Mouse (Mus musculus): ENCODE results near the gene Tgfb1i1. TPM values are rescaled to one million over a fixed set of nuclear protein-coding genes. Genes with fewer than 3 reads are reported as not detected.

Tgfb1i1 gene
- polyA plus RNA-seq, 1 experiment from 2014 or later = 11.9 TPM

GRCm38 (mm10) chr7:128267813-128268212, 21.2 kb downstream of the Tgfb1i1 start:
- no peak overlapping the region for H3K9ac ChIP-seq (ENCODE audit: low read depth, low read length)
- H3K27me3 ChIP-seq (ENCODE audit: control insufficient read depth, insufficient read depth, low read depth, low read length) = peaks cover 8% of the 10 kb centered on the region; the same call in 1 of the 2 replicates
- H3K36me3 ChIP-seq (ENCODE audit: control insufficient read depth, insufficient read depth) = peaks cover 15% of the 10 kb centered on the region
- no peak for ATAC-seq (ENCODE audit: low read depth)
- no peaks in the 10 kb centered on the region for H3K9me3 ChIP-seq (replicated peaks; ENCODE audit: control insufficient read depth, low read length)
- 80% methylated on average over 7 of the region's 7 CpGs for WGBS (ENCODE audit: insufficient replicate concordance)
- H3K4me2 ChIP-seq (ENCODE audit: low read depth, low read length) = no peak overlapping the region
- peaks cover 20% of the 10 kb centered on the region for H3K4me1 ChIP-seq (ENCODE audit: control insufficient read depth, low read depth, low read length)
- H3K27ac ChIP-seq (ENCODE audit: low read length) = no peak overlapping the region
- no peak overlapping the region for H3K4me3 ChIP-seq (ENCODE audit: low read depth, low read length)

- peaks cover 7% of the 10 kb centered on the region; the same call in 1 of the 2 replicates for H3K27me3 ChIP-seq (ENCODE audit: control insufficient read depth, insufficient read depth, low read depth, low read length)
- 22% methylated on average over 13 of the region's 13 CpGs for WGBS (ENCODE audit: insufficient replicate concordance)
- H3K27ac ChIP-seq (ENCODE audit: low read length) = peak overlapping the region; percentile 71
- peak; percentile 99 for ATAC-seq (ENCODE audit: low read depth)
- H3K9me3 ChIP-seq (replicated peaks; ENCODE audit: control insufficient read depth, low read length) = no peaks in the 10 kb centered on the region
- H3K4me1 ChIP-seq (ENCODE audit: control insufficient read depth, low read depth, low read length) = peaks cover 20% of the 10 kb centered on the region
- H3K9ac ChIP-seq (ENCODE audit: low read depth, low read length) = peak overlapping the region; percentile 40
- peak overlapping the region; percentile 47 for H3K4me2 ChIP-seq (ENCODE audit: low read depth, low read length)
- H3K4me3 ChIP-seq (ENCODE audit: low read depth, low read length) = peak overlapping the region; percentile 5; the same call in 1 of the 2 replicates
- peaks cover 38% of the 10 kb centered on the region for H3K36me3 ChIP-seq (ENCODE audit: control insufficient read depth, insufficient read depth)
Observed at GRCm38 (mm10) chr7:128270431-128270850, 23.8 kb downstream of the Tgfb1i1 start.

DNA sequence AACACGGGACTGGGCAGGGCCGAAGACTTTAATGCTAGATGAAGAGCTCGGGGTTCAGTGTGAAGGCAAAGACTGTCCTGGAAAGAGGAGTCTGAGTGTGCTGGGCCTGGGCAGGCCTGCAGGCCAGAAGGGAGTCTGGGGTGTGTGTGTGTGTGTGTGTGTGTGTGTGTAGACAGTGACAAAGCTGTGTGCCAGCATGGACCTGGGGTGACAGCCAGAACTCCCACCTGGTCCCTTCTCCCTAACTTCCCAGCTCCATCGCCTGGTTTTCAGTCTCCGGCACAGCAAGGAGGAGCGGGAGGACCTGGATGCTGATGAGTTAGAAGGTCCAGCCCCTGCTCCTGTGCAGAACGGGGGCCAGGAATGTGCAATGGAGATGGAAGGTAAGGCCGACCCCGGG, 24.9 kb downstream of the Tgfb1i1 start:
- H3K27me3 ChIP-seq (ENCODE audit: control insufficient read depth, insufficient read depth, low read depth, low read length) = no peaks in the 10 kb centered on the region
- no peak overlapping the region for H3K4me3 ChIP-seq (ENCODE audit: low read depth, low read length)
- no peak overlapping the region for H3K9ac ChIP-seq (ENCODE audit: low read depth, low read length)
- no peak overlapping the region for H3K27ac ChIP-seq (ENCODE audit: low read length)
- 97% methylated on average over 9 of the region's 9 CpGs for WGBS (ENCODE audit: insufficient replicate concordance)
- H3K36me3 ChIP-seq (ENCODE audit: control insufficient read depth, insufficient read depth) = peaks cover 48% of the 10 kb centered on the region
- H3K4me1 ChIP-seq (ENCODE audit: control insufficient read depth, low read depth, low read length) = peaks cover 20% of the 10 kb centered on the region
- no peak for ATAC-seq (ENCODE audit: low read depth)
- no peaks in the 10 kb centered on the region for H3K9me3 ChIP-seq (replicated peaks; ENCODE audit: control insufficient read depth, low read length)
- H3K4me2 ChIP-seq (ENCODE audit: low read depth, low read length) = no peak overlapping the region

DNA sequence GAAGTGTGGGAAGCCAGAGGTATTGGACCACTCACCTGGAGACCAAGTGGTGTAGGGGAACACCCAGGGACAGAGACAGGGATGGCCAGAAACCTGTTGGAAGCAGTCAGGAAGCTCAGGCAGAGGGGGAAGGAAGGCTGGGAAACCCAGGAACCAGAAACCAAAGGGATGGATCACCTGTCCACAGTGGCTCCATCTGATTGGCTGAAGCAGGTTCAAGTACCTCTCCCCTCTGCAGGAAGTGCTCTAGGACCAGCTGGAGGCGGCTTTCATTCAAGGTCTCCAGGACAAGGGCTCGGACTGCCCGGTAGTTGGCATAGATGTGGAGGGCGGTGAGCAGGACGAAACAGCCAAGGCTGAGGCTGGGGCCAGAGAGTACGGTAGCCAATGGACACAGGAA, 29.4 kb downstream of the Tgfb1i1 start:
- Histone ChIP-seq H3K27me3 (ENCODE audit: control insufficient read depth, insufficient read depth, low read depth, low read length) (no peaks in the 10 kb centered on the region), H3K9me3 (replicated peaks; ENCODE audit: control insufficient read depth, low read length) (no peaks in the 10 kb centered on the region), H3K4me3 (ENCODE audit: low read depth, low read length) (no peak overlapping the region), H3K4me2 (ENCODE audit: low read depth, low read length) (no peak overlapping the region), H3K27ac (ENCODE audit: low read length) (no peak overlapping the region), H3K36me3 (ENCODE audit: control insufficient read depth, insufficient read depth) (peaks cover 82% of the 10 kb centered on the region), H3K4me1 (ENCODE audit: control insufficient read depth, low read depth, low read length) (peaks cover 16% of the 10 kb centered on the region), H3K9ac (ENCODE audit: low read depth, low read length) (no peak overlapping the region)
- 88% methylated on average over 6 of the region's 6 CpGs for WGBS (ENCODE audit: insufficient replicate concordance)
- ATAC-seq (ENCODE audit: low read depth) = no peak

DNA sequence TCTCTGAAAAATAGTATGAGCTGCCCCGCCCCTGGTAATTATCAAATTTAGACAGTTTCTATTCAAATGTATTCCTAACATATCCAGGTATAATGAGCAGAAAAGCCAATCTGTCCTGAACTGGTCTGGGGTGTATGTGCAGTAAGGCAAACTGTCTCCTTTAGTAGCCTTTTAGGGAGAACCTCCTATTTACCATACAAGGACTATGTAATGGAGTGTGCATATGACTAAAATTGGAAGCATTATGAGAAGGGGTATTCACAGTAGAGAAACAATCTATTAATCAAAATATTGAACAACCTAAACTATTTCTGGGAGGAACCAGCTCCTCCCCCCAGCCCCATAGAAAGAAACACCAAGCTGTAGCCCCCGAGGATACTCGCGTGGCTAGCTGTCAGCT, 33.1 kb downstream of the Tgfb1i1 start:
- Histone ChIP-seq H3K4me1 (ENCODE audit: control insufficient read depth, low read depth, low read length) (peaks cover 15% of the 10 kb centered on the region), H3K4me3 (ENCODE audit: low read depth, low read length) (no peak overlapping the region), H3K9me3 (replicated peaks; ENCODE audit: control insufficient read depth, low read length) (no peaks in the 10 kb centered on the region), H3K4me2 (ENCODE audit: low read depth, low read length) (no peak overlapping the region), H3K36me3 (ENCODE audit: control insufficient read depth, insufficient read depth) (peaks cover 58% of the 10 kb centered on the region), H3K9ac (ENCODE audit: low read depth, low read length) (no peak overlapping the region), H3K27ac (ENCODE audit: low read length) (peak overlapping the region; percentile 12), H3K27me3 (ENCODE audit: control insufficient read depth, insufficient read depth, low read depth, low read length) (no peaks in the 10 kb centered on the region)
- no peak for ATAC-seq (ENCODE audit: low read depth)
- WGBS (ENCODE audit: insufficient replicate concordance) = 95% methylated on average over 4 of the region's 4 CpGs

- Histone ChIP-seq H3K4me1 (ENCODE audit: control insufficient read depth, low read depth, low read length) (peaks cover 15% of the 10 kb centered on the region), H3K27me3 (ENCODE audit: control insufficient read depth, insufficient read depth, low read depth, low read length) (no peaks in the 10 kb centered on the region), H3K27ac (ENCODE audit: low read length) (no peak overlapping the region; the same call in 1 of the 2 replicates), H3K9ac (ENCODE audit: low read depth, low read length) (no peak overlapping the region), H3K4me3 (ENCODE audit: low read depth, low read length) (no peak overlapping the region), H3K4me2 (ENCODE audit: low read depth, low read length) (no peak overlapping the region), H3K36me3 (ENCODE audit: control insufficient read depth, insufficient read depth) (peaks cover 43% of the 10 kb centered on the region), H3K9me3 (replicated peaks; ENCODE audit: control insufficient read depth, low read length) (no peaks in the 10 kb centered on the region)
- WGBS (ENCODE audit: insufficient replicate concordance) = 77% methylated on average over 11 of the region's 11 CpGs
- ATAC-seq (ENCODE audit: low read depth) = no peak
Observed at GRCm38 (mm10) chr7:128281765-128282164, 35.2 kb downstream of the Tgfb1i1 start.

GRCm38 (mm10) chr7:128282532-128283244, 36.1 kb downstream of the Tgfb1i1 start:
- no peak for ATAC-seq (ENCODE audit: low read depth)

GRCm38 (mm10) chr7:128284047-128284446, 37.4 kb downstream of the Tgfb1i1 start:
- Histone ChIP-seq H3K9ac (ENCODE audit: low read depth, low read length) (no peak overlapping the region), H3K27me3 (ENCODE audit: control insufficient read depth, insufficient read depth, low read depth, low read length) (no peaks in the 10 kb centered on the region), H3K9me3 (replicated peaks; ENCODE audit: control insufficient read depth, low read length) (no peaks in the 10 kb centered on the region), H3K27ac (ENCODE audit: low read length) (no peak overlapping the region), H3K36me3 (ENCODE audit: control insufficient read depth, insufficient read depth) (peaks cover 30% of the 10 kb centered on the region), H3K4me2 (ENCODE audit: low read depth, low read length) (no peak overlapping the region), H3K4me1 (ENCODE audit: control insufficient read depth, low read depth, low read length) (peaks cover 35% of the 10 kb centered on the region), H3K4me3 (ENCODE audit: low read depth, low read length) (no peak overlapping the region)
- 74% methylated on average over 5 of the region's 5 CpGs for WGBS (ENCODE audit: insufficient replicate concordance)
- ATAC-seq (ENCODE audit: low read depth) = no peak

More at GRCm38 (mm10) chr7:128282532-128283244, 36.1 kb downstream of the Tgfb1i1 start:
- WGBS (ENCODE audit: insufficient replicate concordance) = 74% methylated on average over 7 of the region's 7 CpGs
- Histone ChIP-seq H3K27ac (ENCODE audit: low read length) (peak overlapping the region; percentile 27; the same call in 1 of the 2 replicates), H3K9ac (ENCODE audit: low read depth, low read length) (no peak overlapping the region), H3K4me3 (ENCODE audit: low read depth, low read length) (no peak overlapping the region), H3K4me1 (ENCODE audit: control insufficient read depth, low read depth, low read length) (peaks cover 24% of the 10 kb centered on the region), H3K27me3 (ENCODE audit: control insufficient read depth, insufficient read depth, low read depth, low read length) (no peaks in the 10 kb centered on the region), H3K9me3 (replicated peaks; ENCODE audit: control insufficient read depth, low read length) (no peaks in the 10 kb centered on the region), H3K36me3 (ENCODE audit: control insufficient read depth, insufficient read depth) (peaks cover 39% of the 10 kb centered on the region), H3K4me2 (ENCODE audit: low read depth, low read length) (no peak overlapping the region)

- H3K36me3 ChIP-seq (ENCODE audit: control insufficient read depth, insufficient read depth) = peaks cover 27% of the 10 kb centered on the region
- peaks cover 39% of the 10 kb centered on the region for H3K4me1 ChIP-seq (ENCODE audit: control insufficient read depth, low read depth, low read length)
- no peak overlapping the region for H3K4me3 ChIP-seq (ENCODE audit: low read depth, low read length)
- peak overlapping the region; percentile 17; the same call in 1 of the 2 replicates for H3K27ac ChIP-seq (ENCODE audit: low read length)
- no peak for ATAC-seq (ENCODE audit: low read depth)
- H3K4me2 ChIP-seq (ENCODE audit: low read depth, low read length) = no peak overlapping the region
- no peaks in the 10 kb centered on the region for H3K9me3 ChIP-seq (replicated peaks; ENCODE audit: control insufficient read depth, low read length)
- WGBS (ENCODE audit: insufficient replicate concordance) = 86% methylated on average over 8 of the region's 8 CpGs
- no peak overlapping the region for H3K9ac ChIP-seq (ENCODE audit: low read depth, low read length)
- H3K27me3 ChIP-seq (ENCODE audit: control insufficient read depth, insufficient read depth, low read depth, low read length) = no peaks in the 10 kb centered on the region
Observed at GRCm38 (mm10) chr7:128285060-128285459, 38.4 kb downstream of the Tgfb1i1 start.

All from liver, embryonic 16.5 days (tissue).